Mouse (Mus musculus) kidney, adult 2 months (tissue): ENCODE results near the gene Plk1.

Source experiments
- CTCF ChIP-seq: fragments of 200-500 bp; conservative IDR thresholded peaks from 2 replicates; pipeline ENCODE4 v1.5.1; 2011; ENCODE audit warnings: low read depth, mild to moderate bottlenecking, control low read depth, low read length, moderate library complexity, mixed read lengths; ENCODE audit not compliant: insufficient read depth, insufficient read length
- POLR2A ChIP-seq: fragments of 200-500 bp; IDR thresholded peaks from one replicate; pipeline ENCODE4 v1.6.1; 2011; ENCODE audit warnings: low read depth, low read length, control low read depth

DNA sequence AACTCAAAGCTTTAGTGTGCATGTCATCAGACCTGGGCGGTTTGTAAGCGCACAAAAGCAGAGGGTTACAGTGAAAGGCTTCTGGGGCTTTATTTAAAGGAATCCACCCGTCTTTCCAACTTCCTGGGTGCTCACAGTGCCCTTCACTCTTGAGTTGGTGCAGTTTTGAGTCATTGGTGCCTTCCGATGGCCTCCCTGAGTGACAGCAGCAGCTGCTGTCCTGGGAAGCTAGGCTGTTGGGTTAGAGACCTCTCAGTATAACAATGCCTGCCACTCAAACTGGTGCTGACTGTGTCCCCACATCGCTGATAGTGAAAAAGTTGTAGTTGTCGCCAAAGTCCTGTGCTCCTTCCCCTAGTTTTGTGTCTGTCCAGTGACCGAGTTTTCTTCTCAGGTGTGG is 8.0 kb downstream of the Plk1 start:
- TF ChIP-seq CTCF (no peak), POLR2A (no peak)
